Mouse (Mus musculus): ENCODE data around the gene Relb. TPM values are rescaled to one million over a fixed set of nuclear protein-coding genes. Genes with fewer than 3 reads are reported as not detected.

Gene Relb
- polyA plus RNA-seq, 1 experiment from 2014 or later = 7.3 TPM

- peaks cover 19% of the 10 kb centered on the region for H3K36me3 ChIP-seq (ENCODE audit: control insufficient read depth, insufficient read depth, low read length)
- peaks cover 10% of the 10 kb centered on the region; the same call in 1 of the 2 replicates for H3K4me1 ChIP-seq (ENCODE audit: control insufficient read depth, insufficient read depth, low read length)
- H3K9me3 ChIP-seq (ENCODE audit: control insufficient read depth, low read length) = no peaks in the 10 kb centered on the region
- no peak for ATAC-seq (ENCODE audit: low read depth)
- peaks cover 28% of the 10 kb centered on the region for H3K27me3 ChIP-seq (ENCODE audit: control insufficient read depth, insufficient read depth, low read length)
- no peak overlapping the region for H3K9ac ChIP-seq (replicated peaks; ENCODE audit: low read depth, low read length)
- no peak overlapping the region for H3K27ac ChIP-seq (ENCODE audit: low read depth, low read length)
- WGBS = 59% methylated on average over 4 of the region's 4 CpGs
- no peak overlapping the region for H3K4me2 ChIP-seq (ENCODE audit: low read depth, low read length)
- H3K4me3 ChIP-seq (ENCODE audit: low read depth, low read length) = no peak overlapping the region
These were observed 50.8 kb downstream of the Relb start for GRCm38 (mm10) chr7:19578436-19578835.

DNA sequence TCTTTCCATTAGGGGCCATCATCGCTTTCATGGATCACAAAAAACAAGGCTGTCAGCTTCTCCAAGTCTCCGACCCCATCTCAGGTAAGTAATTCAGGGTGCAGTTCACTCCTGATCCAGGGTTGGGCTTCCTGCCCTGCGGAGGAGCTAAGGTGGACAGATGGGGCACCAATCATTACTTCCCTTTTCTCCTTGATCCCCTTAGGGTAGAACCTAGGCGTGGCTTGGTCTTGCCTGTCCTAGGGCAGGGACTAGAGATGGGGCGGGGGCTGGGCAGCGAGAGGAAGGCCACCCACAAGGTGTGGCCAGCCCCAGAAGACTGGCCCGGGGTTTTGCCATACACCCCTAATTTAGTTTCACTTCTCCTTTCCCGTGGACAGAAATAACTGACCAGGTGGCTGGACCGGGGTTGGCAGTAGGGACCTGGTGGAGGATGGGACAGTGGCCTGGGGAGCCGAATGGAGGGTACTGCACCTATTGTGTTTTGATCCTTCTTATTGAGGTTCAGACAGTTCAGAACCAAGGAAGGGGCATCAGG, 51.3 kb downstream of the Relb start:
- Histone ChIP-seq H3K9me3 (ENCODE audit: control insufficient read depth, low read length) (no peaks in the 10 kb centered on the region), H3K36me3 (ENCODE audit: control insufficient read depth, insufficient read depth, low read length) (peaks cover 18% of the 10 kb centered on the region), H3K4me3 (ENCODE audit: low read depth, low read length) (no peak overlapping the region), H3K27ac (ENCODE audit: low read depth, low read length) (no peak overlapping the region), H3K4me2 (ENCODE audit: low read depth, low read length) (peak overlapping the region; percentile 40; the same call in 1 of the 2 replicates), H3K4me1 (ENCODE audit: control insufficient read depth, insufficient read depth, low read length) (peaks cover 11% of the 10 kb centered on the region; the same call in 1 of the 2 replicates), H3K27me3 (ENCODE audit: control insufficient read depth, insufficient read depth, low read length) (peaks cover 28% of the 10 kb centered on the region), H3K9ac (replicated peaks; ENCODE audit: low read depth, low read length) (0 out of 2 replicates have a peak overlapping the region, but pooled peaks have one; percentile 28)
- 18% methylated on average over 10 of the region's 10 CpGs for WGBS
- no peak for ATAC-seq (ENCODE audit: low read depth)

DNA sequence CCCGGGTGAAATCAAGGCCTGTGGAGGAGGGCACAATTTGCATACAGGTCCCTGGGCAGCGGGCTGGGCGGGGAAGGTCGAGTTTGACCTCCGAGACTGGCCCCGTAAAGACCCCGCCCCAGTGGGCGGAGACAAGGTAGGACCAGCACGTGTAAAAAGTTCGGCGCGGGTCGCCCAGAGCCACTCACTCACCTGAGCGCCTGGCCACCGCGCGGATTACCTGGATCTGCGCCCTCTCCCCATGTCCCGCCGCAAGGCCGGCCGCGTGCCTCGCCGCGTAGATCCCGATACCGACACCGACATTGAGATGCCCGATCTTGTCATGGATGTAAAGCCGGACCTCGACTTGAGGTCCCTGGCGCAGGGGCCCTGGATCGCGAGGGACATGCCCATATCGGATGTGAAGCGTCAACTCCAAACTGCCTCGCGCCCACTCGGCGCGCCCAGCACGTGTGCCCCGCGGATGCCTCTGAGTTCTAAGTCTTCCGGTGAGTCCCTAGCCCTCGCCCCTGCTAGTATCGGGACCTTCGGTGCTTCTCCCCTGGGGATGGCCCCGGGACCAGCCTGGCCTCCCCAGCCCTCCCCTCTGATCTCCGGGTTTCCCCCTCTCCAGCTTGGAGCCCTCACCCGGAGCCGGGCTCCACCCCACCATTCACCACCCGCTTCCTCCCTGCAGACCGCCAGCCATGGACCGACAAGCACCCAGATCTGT, 51.9 kb downstream of the Relb start, which contains the start of the genes Zfp296 and Gemin7:
Gene Zfp296 (plus strand): TSS at position 147 of the 712 bp plus-strand sequence.
Gene Gemin7 (minus strand): TSS at position 455 of the 712 bp plus-strand sequence.
- WGBS = 1% methylated on average over 53 of the region's 56 CpGs
- H3K4me2 ChIP-seq (ENCODE audit: low read depth, low read length) = peak within 1 kb of the TSS; percentile 40
- H3K27me3 ChIP-seq (ENCODE audit: control insufficient read depth, insufficient read depth, low read length) = peaks cover 28% of the 10 kb centered on the region
- peak within 1 kb of the TSS; percentile 24; the same call in 1 of the 2 replicates for H3K4me3 ChIP-seq (ENCODE audit: low read depth, low read length)
- no peak for ATAC-seq (ENCODE audit: low read depth)
- peak within 1 kb of the TSS; percentile 28; the same call in 1 of the 2 replicates for H3K9ac ChIP-seq (replicated peaks; ENCODE audit: low read depth, low read length)
- peaks cover 16% of the 10 kb centered on the region for H3K36me3 ChIP-seq (ENCODE audit: control insufficient read depth, insufficient read depth, low read length)
- no peaks in the 10 kb centered on the region for H3K9me3 ChIP-seq (ENCODE audit: control insufficient read depth, low read length)
- H3K27ac ChIP-seq (ENCODE audit: low read depth, low read length) = no peak within 1 kb of the TSS
- H3K4me1 ChIP-seq (ENCODE audit: control insufficient read depth, insufficient read depth, low read length) = peaks cover 17% of the 10 kb centered on the region

GRCm38 (mm10) chr7:19575559-19575958, 53.7 kb downstream of the Relb start:
- ATAC-seq (ENCODE audit: low read depth) = no peak
- Histone ChIP-seq H3K4me3 (ENCODE audit: low read depth, low read length) (no peak overlapping the region), H3K9me3 (ENCODE audit: control insufficient read depth, low read length) (no peaks in the 10 kb centered on the region), H3K27ac (ENCODE audit: low read depth, low read length) (no peak overlapping the region), H3K36me3 (ENCODE audit: control insufficient read depth, insufficient read depth, low read length) (peaks cover 5% of the 10 kb centered on the region), H3K9ac (replicated peaks; ENCODE audit: low read depth, low read length) (no peak overlapping the region), H3K4me2 (ENCODE audit: low read depth, low read length) (no peak overlapping the region), H3K27me3 (ENCODE audit: control insufficient read depth, insufficient read depth, low read length) (peaks cover 28% of the 10 kb centered on the region), H3K4me1 (ENCODE audit: control insufficient read depth, insufficient read depth, low read length) (peaks cover 20% of the 10 kb centered on the region)
- WGBS = 59% methylated on average over 3 of the region's 3 CpGs

DNA sequence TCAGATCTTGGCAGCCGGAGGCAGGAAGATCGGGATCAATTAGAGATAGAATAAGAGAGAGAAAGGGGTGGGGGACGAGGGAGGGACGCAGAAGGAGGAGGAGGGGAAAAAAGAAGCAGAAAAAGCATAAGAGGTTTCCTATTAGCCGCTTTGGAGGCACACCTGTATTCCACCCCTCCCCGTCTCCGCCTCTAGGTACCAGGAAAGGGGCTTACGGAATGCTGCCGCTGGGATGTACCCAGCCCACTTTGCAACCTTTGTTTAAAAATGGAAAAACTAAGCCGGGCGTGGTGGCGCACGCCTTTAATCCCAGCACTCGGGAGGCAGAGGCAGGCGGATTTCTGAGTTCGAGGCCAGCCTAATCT, 55.5 kb downstream of the Relb start:
- 0 out of 2 replicates have a peak overlapping the region, but pooled peaks have one; percentile 46 for H3K27ac ChIP-seq (ENCODE audit: low read depth, low read length)
- ATAC-seq (ENCODE audit: low read depth) = no peak
- peaks cover 24% of the 10 kb centered on the region for H3K27me3 ChIP-seq (ENCODE audit: control insufficient read depth, insufficient read depth, low read length)
- H3K9ac ChIP-seq (replicated peaks; ENCODE audit: low read depth, low read length) = peak overlapping the region; percentile 76
- no peaks in the 10 kb centered on the region for H3K36me3 ChIP-seq (ENCODE audit: control insufficient read depth, insufficient read depth, low read length)
- peak overlapping the region; percentile 66 for H3K4me3 ChIP-seq (ENCODE audit: low read depth, low read length)
- H3K4me1 ChIP-seq (ENCODE audit: control insufficient read depth, insufficient read depth, low read length) = peaks cover 20% of the 10 kb centered on the region
- WGBS = 28% methylated on average over 16 of the region's 16 CpGs
- peak overlapping the region; percentile 92 for H3K4me2 ChIP-seq (ENCODE audit: low read depth, low read length)
- H3K9me3 ChIP-seq (ENCODE audit: control insufficient read depth, low read length) = no peaks in the 10 kb centered on the region

DNA sequence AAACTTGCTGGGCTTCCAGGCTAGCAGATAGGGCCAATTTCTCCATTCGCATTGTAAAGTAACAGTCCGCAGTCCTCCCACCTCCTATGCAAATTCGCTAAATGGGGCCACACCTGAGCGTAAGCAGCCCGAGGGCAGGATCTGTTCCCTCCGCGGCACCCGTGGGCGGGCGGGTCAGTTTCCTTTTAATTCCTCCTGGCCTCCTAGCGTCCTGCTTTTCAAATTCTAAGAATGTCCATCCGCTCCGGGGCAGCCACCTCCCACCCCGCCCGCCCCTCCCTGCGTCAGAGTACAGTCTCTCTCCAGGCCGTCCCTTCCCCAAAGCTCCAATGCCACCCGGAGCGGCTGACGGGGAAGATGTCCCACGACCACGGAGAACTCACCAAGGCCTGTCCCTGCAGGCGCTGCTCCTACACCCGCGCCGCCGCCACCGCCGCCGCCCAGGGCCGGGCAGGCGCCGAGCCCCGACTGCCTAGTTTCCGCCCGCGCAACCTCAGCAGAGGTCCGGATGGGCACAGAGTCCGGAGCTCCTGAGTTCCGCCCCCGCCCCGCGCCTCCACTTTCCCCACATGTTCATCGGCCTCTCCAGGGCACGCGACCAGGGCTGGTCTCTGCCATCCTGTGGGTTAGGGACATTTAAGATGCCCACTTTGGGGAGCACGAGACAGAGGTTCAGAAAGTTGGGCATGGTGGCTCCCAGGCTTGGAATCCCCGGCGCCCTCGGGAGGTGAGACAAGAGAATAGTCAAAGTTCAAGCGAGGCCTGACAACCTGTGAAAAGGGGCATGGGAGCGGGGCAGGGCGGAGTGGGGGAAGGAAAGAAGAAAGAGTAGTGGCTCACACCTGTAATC, 56.1 kb downstream of the Relb start:
- Histone ChIP-seq H3K4me1 (ENCODE audit: control insufficient read depth, insufficient read depth, low read length) (peaks cover 20% of the 10 kb centered on the region), H3K4me2 (ENCODE audit: low read depth, low read length) (peak overlapping the region; percentile 92), H3K9ac (replicated peaks; ENCODE audit: low read depth, low read length) (peak overlapping the region; percentile 76), H3K36me3 (ENCODE audit: control insufficient read depth, insufficient read depth, low read length) (no peaks in the 10 kb centered on the region), H3K9me3 (ENCODE audit: control insufficient read depth, low read length) (no peaks in the 10 kb centered on the region), H3K4me3 (ENCODE audit: low read depth, low read length) (peak overlapping the region; percentile 66), H3K27me3 (ENCODE audit: control insufficient read depth, insufficient read depth, low read length) (peaks cover 17% of the 10 kb centered on the region), H3K27ac (ENCODE audit: low read depth, low read length) (0 out of 2 replicates have a peak overlapping the region, but pooled peaks have one; percentile 46)
- under 1% methylated on average over 53 of the region's 53 CpGs for WGBS
- peak; percentile 89 for ATAC-seq (ENCODE audit: low read depth)

- H3K27me3 ChIP-seq (ENCODE audit: control insufficient read depth, insufficient read depth, low read length) = no peaks in the 10 kb centered on the region
- H3K27ac ChIP-seq (ENCODE audit: low read depth, low read length) = no peak overlapping the region
- peaks cover 7% of the 10 kb centered on the region; the same call in 1 of the 2 replicates for H3K36me3 ChIP-seq (ENCODE audit: control insufficient read depth, insufficient read depth, low read length)
- ATAC-seq (ENCODE audit: low read depth) = no peak
- H3K9ac ChIP-seq (replicated peaks; ENCODE audit: low read depth, low read length) = no peak overlapping the region
- no peak overlapping the region for H3K4me3 ChIP-seq (ENCODE audit: low read depth, low read length)
- 88% methylated on average over 3 of the region's 3 CpGs for WGBS
- H3K9me3 ChIP-seq (ENCODE audit: control insufficient read depth, low read length) = no peaks in the 10 kb centered on the region
- H3K4me1 ChIP-seq (ENCODE audit: control insufficient read depth, insufficient read depth, low read length) = peaks cover 12% of the 10 kb centered on the region
- no peak overlapping the region for H3K4me2 ChIP-seq (ENCODE audit: low read depth, low read length)
These were observed 59.6 kb downstream of the Relb start for GRCm38 (mm10) chr7:19569647-19570046.

GRCm38 (mm10) chr7:19567426-19567825, 61.8 kb downstream of the Relb start:
- H3K4me1 ChIP-seq (ENCODE audit: control insufficient read depth, insufficient read depth, low read length) = peaks cover 4% of the 10 kb centered on the region
- no peaks in the 10 kb centered on the region for H3K9me3 ChIP-seq (ENCODE audit: control insufficient read depth, low read length)
- ATAC-seq (ENCODE audit: low read depth) = no peak
- H3K4me2 ChIP-seq (ENCODE audit: low read depth, low read length) = no peak overlapping the region
- WGBS = 93% methylated on average over 8 of the region's 8 CpGs
- no peaks in the 10 kb centered on the region for H3K27me3 ChIP-seq (ENCODE audit: control insufficient read depth, insufficient read depth, low read length)
- no peak overlapping the region for H3K4me3 ChIP-seq (ENCODE audit: low read depth, low read length)
- peaks cover 7% of the 10 kb centered on the region; the same call in 1 of the 2 replicates for H3K36me3 ChIP-seq (ENCODE audit: control insufficient read depth, insufficient read depth, low read length)
- H3K27ac ChIP-seq (ENCODE audit: low read depth, low read length) = no peak overlapping the region
- no peak overlapping the region for H3K9ac ChIP-seq (replicated peaks; ENCODE audit: low read depth, low read length)
